8 mouse cellular contexts compared by ENCODE assay signal in the genomic region with DNA sequence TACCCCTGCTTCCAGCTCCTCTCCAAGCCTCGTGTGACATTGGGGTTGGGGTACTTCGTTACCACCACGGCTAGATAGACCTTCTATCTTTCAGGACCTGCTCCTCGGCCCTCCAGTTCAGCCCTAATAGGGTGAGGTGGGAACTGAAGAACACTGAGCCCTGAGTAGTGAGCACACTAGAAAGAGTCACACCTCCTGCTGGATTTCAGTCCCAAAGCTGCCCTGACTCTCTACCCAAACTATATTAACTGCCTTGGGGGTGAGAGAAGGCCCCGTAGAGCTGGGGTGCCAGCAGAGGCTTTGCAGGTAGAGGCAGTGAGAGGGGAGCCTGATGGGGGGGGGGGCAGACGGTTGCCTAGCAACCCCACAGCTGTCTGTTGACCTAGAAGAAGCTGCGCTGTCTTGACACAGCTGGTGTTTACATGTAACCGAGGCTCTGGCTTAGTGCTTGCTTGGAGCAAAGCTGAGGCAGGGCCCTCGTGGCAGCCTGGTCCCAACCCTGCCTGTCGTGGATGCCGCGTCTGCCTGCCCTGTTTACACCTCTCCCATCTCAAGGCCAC. TPM values are rescaled to one million over a fixed set of nuclear protein-coding genes. Genes with fewer than 3 reads are reported as not detected.
DNase-seq lines count a peak whose midpoint lies in the region; ATAC-seq lines count a peak whose summit lies in the region.

No protein-coding gene starts in this region.

- intact Hi-C loops in left cerebral cortex, postnatal 36 days (cut with DNase I), result no loop called here

- peak overlapping the region; percentile 73; the same call in 1 of the 2 replicates for H3K27ac ChIP-seq in embryonic facial prominence, embryonic 10.5 days (replicated peaks)
- peak overlapping the region; percentile 71 for H3K27ac ChIP-seq in midbrain, embryonic 14.5 days (replicated peaks; ENCODE audit: low read depth, low read length)

- no peaks in the 10 kb centered on the region; the same call in 1 of the 2 replicates for H3K36me3 ChIP-seq in embryonic facial prominence, embryonic 10.5 days (replicated peaks)
- H3K36me3 ChIP-seq in midbrain, embryonic 14.5 days (ENCODE audit: control insufficient read depth, insufficient read depth, low read length), result no peaks in the 10 kb centered on the region

- peak overlapping the region; percentile 59 for H3K4me3 ChIP-seq in embryonic facial prominence, embryonic 10.5 days
- H3K4me3 ChIP-seq in midbrain, embryonic 14.5 days (replicated peaks; ENCODE audit: low read depth, low read length), result peak overlapping the region; percentile 30

- peak overlapping the region; percentile 74 for H3K4me2 ChIP-seq in midbrain, embryonic 14.5 days (ENCODE audit: low read length)

- no peaks in the 10 kb centered on the region for H3K9me3 ChIP-seq in embryonic facial prominence, embryonic 10.5 days
- no peaks in the 10 kb centered on the region for H3K9me3 ChIP-seq in midbrain, embryonic 14.5 days (ENCODE audit: control insufficient read depth, low read length)

- 11% methylated on average over 12 of the region's 12 CpGs for WGBS in embryonic facial prominence, embryonic 10.5 days
- 5% methylated on average over 12 of the region's 12 CpGs for WGBS in midbrain, embryonic 14.5 days

- peak; percentile 96 for DNase-seq in heart, adult 11 months
- DNase-seq in heart, adult 9 months (ENCODE audit: low spot score in 2 of 2), result no peak
- DNase-seq in embryonic facial prominence, embryonic 10.5 days (ENCODE audit: low spot score), result peak; percentile 60
- DNase-seq in induced T-regulatory cell, adult 2 months (ENCODE audit: low read depth), result peak; percentile 67
- DNase-seq in midbrain, embryonic 14.5 days, result peak; percentile 72
- DNase-seq in thymus, postnatal 4 days, result peak; percentile 83
- DNase-seq in urinary bladder, postnatal 10 days (ENCODE audit: low spot score), result no peak
- no peak for DNase-seq in left cerebral cortex, postnatal 36 days (ENCODE audit: low spot score in 2 of 2)

- H3K4me1 ChIP-seq in embryonic facial prominence, embryonic 10.5 days, result peaks cover 55% of the 10 kb centered on the region
- peaks cover 41% of the 10 kb centered on the region for H3K4me1 ChIP-seq in midbrain, embryonic 14.5 days (ENCODE audit: control insufficient read depth, insufficient read depth, low read length)

- ATAC-seq in midbrain, embryonic 14.5 days (ENCODE audit: low FRiP score, low TSS enrichment), result 0 out of 2 replicates have a peak, but pooled peaks have one; percentile 25

- H3K27me3 ChIP-seq in embryonic facial prominence, embryonic 10.5 days (replicated peaks; ENCODE audit: low read depth, poor library complexity, severe bottlenecking), result peaks cover 40% of the 10 kb centered on the region
- no peaks in the 10 kb centered on the region for H3K27me3 ChIP-seq in midbrain, embryonic 14.5 days (ENCODE audit: control insufficient read depth, insufficient read depth, low read length)

- H3K9ac ChIP-seq in midbrain, embryonic 14.5 days (replicated peaks; ENCODE audit: low read length), result peak overlapping the region; percentile 29; the same call in 1 of the 2 replicates

RNA-seq across cellular contexts. Expression of gene Wasf2, which starts 44.4 kb away (rescaled TPM):
- polyA plus RNA-seq in embryonic facial prominence, embryonic 10.5 days (2016; fragmentation: Nextera tagmentation; extraction: Ambion mirVana), result 66.7 and 73.0 TPM in 2 replicates
- polyA plus RNA-seq in midbrain, embryonic 14.5 days (2014; fragmentation: Nextera tagmentation; extraction: Ambion mirVana), result 19.6 and 23.1 TPM in 2 replicates
- 10 to 100 TPM; 21.5 to 30.3 TPM for total RNA-seq in left cerebral cortex, postnatal 36 days (2021)

Comparison
In these comparisons a context has a peak if more than half of its experiments do, and no peak if none do; other contexts are left out.
1. DNase-seq: peak in heart, adult 11 months (single experiment), embryonic facial prominence, embryonic 10.5 days (single experiment), induced T-regulatory cell, adult 2 months (single experiment), midbrain, embryonic 14.5 days (single experiment) and thymus, postnatal 4 days (single experiment); none in heart, adult 9 months (0 of 2), urinary bladder, postnatal 10 days (single experiment) and left cerebral cortex, postnatal 36 days (0 of 2).